Mouse (Mus musculus): ENCODE measurements around the gene Tomm22. TPM values are rescaled to one million over a fixed set of nuclear protein-coding genes. Genes with fewer than 3 reads are reported as not detected.

Gene Tomm22
- polyA plus RNA-seq, 1 experiment: 65.2 TPM

DNA sequence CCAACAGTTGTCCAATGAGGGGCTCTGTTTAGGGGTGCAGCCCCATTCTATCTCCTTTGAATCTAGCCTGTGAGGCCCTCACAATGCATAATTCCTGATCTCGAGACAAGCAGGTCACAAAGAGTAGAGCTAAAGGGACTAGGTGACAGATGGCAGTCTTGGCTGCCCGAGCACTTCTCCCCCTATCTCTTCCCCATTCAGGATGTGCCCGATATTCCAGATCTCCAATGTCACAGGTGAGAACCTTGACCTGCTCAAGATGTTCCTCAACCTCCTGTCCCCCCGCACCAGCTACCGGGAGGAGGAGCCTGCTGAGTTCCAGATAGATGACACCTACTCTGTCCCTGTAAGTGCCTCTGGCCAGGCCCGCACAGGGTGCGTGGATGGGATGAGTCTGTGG lies 45.0 kb downstream of the Tomm22 start:
- H3K4me3 ChIP-seq (ENCODE audit: control insufficient read depth, insufficient read depth, low read length): no peak overlapping the region
- H3K4me1 ChIP-seq (replicated peaks; ENCODE audit: control insufficient read depth, insufficient read depth, low read length): no peaks in the 10 kb centered on the region
- no peak overlapping the region for H3K27ac ChIP-seq (ENCODE audit: control insufficient read depth, insufficient read depth, low read length)
- peaks cover 83% of the 10 kb centered on the region for H3K36me3 ChIP-seq (ENCODE audit: control insufficient read depth, insufficient read depth, low read length)
- TF ChIP-seq CTCF (IDR thresholded peaks at IDR 0.05; ENCODE audit: borderline replicate concordance, control insufficient read depth, extremely low read depth, insufficient read depth, low read length, poor library complexity) (no peak), POLR2A (IDR thresholded peaks at IDR 0.05; ENCODE audit: control insufficient read depth, extremely low read depth, insufficient read depth, low read length, poor library complexity) (no peak)
- no peaks in the 10 kb centered on the region for H3K27me3 ChIP-seq (ENCODE audit: control insufficient read depth, insufficient read depth, low read length)
- 97% methylated on average over 7 of the region's 7 CpGs for WGBS
- DNase-seq: no peak

DNA sequence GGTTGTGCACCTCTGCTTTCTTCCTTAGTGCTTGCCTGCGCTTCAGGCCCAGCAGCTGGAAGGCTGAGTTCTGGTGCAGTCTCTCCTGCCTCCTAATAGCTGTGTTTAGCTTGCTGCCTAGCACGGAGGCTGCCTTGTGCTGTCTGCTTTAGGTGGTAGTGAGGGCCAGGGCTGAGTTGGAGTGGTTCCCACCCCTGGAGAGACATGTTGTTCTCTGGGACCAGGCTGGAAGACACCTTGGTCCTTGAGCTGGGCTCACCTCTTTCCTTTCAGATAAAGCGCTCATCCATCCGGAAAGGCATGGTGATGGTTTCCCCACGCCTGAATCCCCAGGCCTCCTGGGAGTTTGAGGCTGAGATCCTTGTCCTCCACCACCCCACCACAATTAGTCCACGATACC lies 46.0 kb downstream of the Tomm22 start:
- TF ChIP-seq POLR2A (IDR thresholded peaks at IDR 0.05; ENCODE audit: control insufficient read depth, extremely low read depth, insufficient read depth, low read length, poor library complexity) (no peak), CTCF (IDR thresholded peaks at IDR 0.05; ENCODE audit: borderline replicate concordance, control insufficient read depth, extremely low read depth, insufficient read depth, low read length, poor library complexity) (no peak)
- no peak overlapping the region for H3K4me3 ChIP-seq (ENCODE audit: control insufficient read depth, insufficient read depth, low read length)
- peaks cover 72% of the 10 kb centered on the region for H3K36me3 ChIP-seq (ENCODE audit: control insufficient read depth, insufficient read depth, low read length)
- 98% methylated on average over 6 of the region's 6 CpGs for WGBS
- H3K27ac ChIP-seq (ENCODE audit: control insufficient read depth, insufficient read depth, low read length): no peak overlapping the region
- no peaks in the 10 kb centered on the region for H3K4me1 ChIP-seq (replicated peaks; ENCODE audit: control insufficient read depth, insufficient read depth, low read length)
- no peak for DNase-seq
- H3K27me3 ChIP-seq (ENCODE audit: control insufficient read depth, insufficient read depth, low read length): no peaks in the 10 kb centered on the region

DNA sequence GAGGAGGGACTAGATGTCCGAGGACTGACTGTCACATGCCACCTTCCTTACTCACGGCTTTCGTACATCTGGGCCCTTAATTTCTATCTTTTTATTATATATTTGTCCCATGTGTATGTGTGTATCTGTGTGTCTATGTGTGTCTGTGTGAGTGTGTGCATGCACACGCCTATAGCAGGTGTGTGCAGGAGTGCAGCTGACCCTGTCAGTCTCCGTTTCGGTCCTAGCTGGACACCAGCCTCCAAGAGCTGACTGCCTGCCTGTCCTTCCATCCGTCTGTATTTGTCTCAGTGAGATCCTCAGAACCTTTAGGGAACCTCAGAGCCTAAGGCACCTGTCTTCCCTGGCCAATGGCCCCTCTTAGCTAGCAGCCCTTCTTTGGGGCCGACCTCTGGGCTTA lies 49.6 kb downstream of the Tomm22 start:
- peaks cover 59% of the 10 kb centered on the region for H3K36me3 ChIP-seq (ENCODE audit: control insufficient read depth, insufficient read depth, low read length)

DNA sequence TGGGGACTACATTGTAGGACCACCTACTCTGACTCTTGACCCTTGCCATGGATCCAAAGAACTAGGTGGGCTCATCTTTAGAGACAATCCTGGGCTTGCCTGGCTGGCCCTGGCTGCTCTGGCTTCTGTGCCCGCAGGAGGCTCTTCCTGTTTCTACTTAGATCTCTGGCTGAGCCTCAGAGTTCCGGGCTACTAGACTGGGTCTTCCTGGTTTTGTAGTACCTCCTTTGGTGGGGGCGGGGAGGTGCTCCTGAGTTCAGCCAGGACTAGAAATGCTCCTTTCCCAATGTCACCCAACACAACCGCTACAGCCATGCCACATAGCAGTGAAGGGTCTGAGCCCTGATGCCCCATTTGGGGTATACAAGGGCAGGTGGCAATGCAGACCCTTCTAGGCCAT lies 50.1 kb downstream of the Tomm22 start:
- Histone ChIP-seq H3K27ac (ENCODE audit: control insufficient read depth, insufficient read depth, low read length) (no peak overlapping the region), H3K36me3 (ENCODE audit: control insufficient read depth, insufficient read depth, low read length) (peaks cover 59% of the 10 kb centered on the region), H3K4me1 (replicated peaks; ENCODE audit: control insufficient read depth, insufficient read depth, low read length) (no peaks in the 10 kb centered on the region; the same call in 1 of the 2 replicates), H3K4me3 (ENCODE audit: control insufficient read depth, insufficient read depth, low read length) (no peak overlapping the region), H3K27me3 (ENCODE audit: control insufficient read depth, insufficient read depth, low read length) (no peaks in the 10 kb centered on the region)
- no peak for TF ChIP-seq POLR2A (IDR thresholded peaks at IDR 0.05; ENCODE audit: control insufficient read depth, extremely low read depth, insufficient read depth, low read length, poor library complexity)
- no peak for TF ChIP-seq CTCF (IDR thresholded peaks at IDR 0.05; ENCODE audit: borderline replicate concordance, control insufficient read depth, extremely low read depth, insufficient read depth, low read length, poor library complexity)
- WGBS: 78% methylated on average over 4 of the region's 4 CpGs
- no peak for DNase-seq

More for the DNA sequence above, 49.6 kb downstream of the Tomm22 start:
- Histone ChIP-seq H3K27ac (ENCODE audit: control insufficient read depth, insufficient read depth, low read length) (no peak overlapping the region), H3K27me3 (ENCODE audit: control insufficient read depth, insufficient read depth, low read length) (no peaks in the 10 kb centered on the region), H3K4me3 (ENCODE audit: control insufficient read depth, insufficient read depth, low read length) (no peak overlapping the region), H3K4me1 (replicated peaks; ENCODE audit: control insufficient read depth, insufficient read depth, low read length) (no peaks in the 10 kb centered on the region; the same call in 1 of the 2 replicates)
- WGBS: 94% methylated on average over 8 of the region's 8 CpGs
- DNase-seq: no peak
- TF ChIP-seq POLR2A (IDR thresholded peaks at IDR 0.05; ENCODE audit: control insufficient read depth, extremely low read depth, insufficient read depth, low read length, poor library complexity): no peak

Other genes with a start within 250 kb of the Tomm22 start
- gene Csnk1e, start 215.3 kb upstream of the Tomm22 start, polyA plus RNA-seq (2012; rRNA removed): 155 and 173 TPM in 2 replicates
- gene Kcnj4, start 165.6 kb upstream of the Tomm22 start, polyA plus RNA-seq (2012; rRNA removed): not detected in 2 replicates
- gene Kdelr3, start 154.4 kb upstream of the Tomm22 start, polyA plus RNA-seq (2012; rRNA removed): 2.0 and 3.4 TPM in 2 replicates
- gene Ddx17, start 124.1 kb upstream of the Tomm22 start, polyA plus RNA-seq (2012; rRNA removed): 526 and 554 TPM in 2 replicates
- 0.74 and 1.1 TPM in 2 replicates for gene Dmc1, start 65.8 kb upstream of the Tomm22 start, polyA plus RNA-seq (2012; rRNA removed)
- gene Fam227a, start 11.9 kb upstream of the Tomm22 start, polyA plus RNA-seq (2012; rRNA removed): 1.0 and 1.2 TPM in 2 replicates
- 16.0 and 17.9 TPM in 2 replicates for gene Cby1, start 11.7 kb upstream of the Tomm22 start, polyA plus RNA-seq (2012; rRNA removed)
- gene Josd1, start 17.1 kb downstream of the Tomm22 start, polyA plus RNA-seq (2012; rRNA removed): 23.8 and 30.5 TPM in 2 replicates
- gene Gtpbp1, start 20.0 kb downstream of the Tomm22 start, polyA plus RNA-seq (2012; rRNA removed): 91.3 and 114 TPM in 2 replicates
- 245 and 297 TPM in 2 replicates for gene Sun2, start 71.7 kb downstream of the Tomm22 start, polyA plus RNA-seq (2012; rRNA removed)
- 51.2 and 51.3 TPM in 2 replicates for gene Dnal4, start 107.0 kb downstream of the Tomm22 start, polyA plus RNA-seq (2012; rRNA removed)
- 1.2 and 1.4 TPM in 2 replicates for gene Nptxr, start 133.9 kb downstream of the Tomm22 start, polyA plus RNA-seq (2012; rRNA removed)
- gene Npcd, start 163.4 kb downstream of the Tomm22 start, polyA plus RNA-seq (2012; rRNA removed): 0.55 TPM in 1 of 2 replicates, not detected in the other
- gene Cbx6, start 163.8 kb downstream of the Tomm22 start, polyA plus RNA-seq (2012; rRNA removed): 136 and 145 TPM in 2 replicates
- 92.3 and 98.5 TPM in 2 replicates for gene Apobec3, start 220.8 kb downstream of the Tomm22 start, polyA plus RNA-seq (2012; rRNA removed)